ENCODE assay signal across 13 mouse cellular contexts in genomic region chr4:137870979-137871378, GRCm38 (mm10). TPM values are rescaled to one million over a fixed set of nuclear protein-coding genes. Genes with fewer than 3 reads are reported as not detected.
A peak's percentile ranks its signal among the peaks of the same experiment; 100 is the strongest.
DNase-seq lines count a peak whose midpoint lies in the region; ATAC-seq and TF ChIP-seq lines count a peak whose summit lies in the region.
"Had no signal": no experiment of that assay in that cellular context is flagged by ENCODE, and none has a peak within 500 bp of the region (broad histone marks: within the 10 kb centered on the region; RNA-seq: fewer than 3 reads in every experiment).

No protein-coding gene starts in this region.

- TF ChIP-seq EP300 in liver, postnatal 0 days (IDR thresholded peaks at IDR 0.05; ENCODE audit: low read depth) = no peak

- H3K4me3 ChIP-seq in gastrocnemius, adult 2 months = no peak overlapping the region
- H3K4me3 ChIP-seq in liver, postnatal 0 days (ENCODE audit: low read depth, low read length) = no peak overlapping the region
- no peak overlapping the region for H3K4me3 ChIP-seq in E14TG2a.4 (replicated peaks; ENCODE audit: low read length)
- peak overlapping the region; percentile 56 for H3K4me3 ChIP-seq in megakaryocyte, embryonic 14.5 days (replicated peaks)
- H3K4me3 ChIP-seq: limb, embryonic 10.5 days had no signal

- no peak overlapping the region for H3K4me2 ChIP-seq in liver, postnatal 0 days (ENCODE audit: low read depth, low read length)

- H3K9ac ChIP-seq in liver, postnatal 0 days (replicated peaks) = no peak overlapping the region

- H3K27me3 ChIP-seq in liver, postnatal 0 days (ENCODE audit: insufficient read depth, low read length) = no peaks in the 10 kb centered on the region
- peaks cover 18% of the 10 kb centered on the region; the same call in 1 of the 2 replicates for H3K27me3 ChIP-seq in E14TG2a.4 (ENCODE audit: insufficient read depth, low read length)
- peaks cover 62% of the 10 kb centered on the region for H3K27me3 ChIP-seq in megakaryocyte, embryonic 14.5 days (replicated peaks)

- intact Hi-C loops in gastrocnemius, adult 2 months (cut with DNase I) = no loop called here

- H3K36me3 ChIP-seq in liver, postnatal 0 days (replicated peaks; ENCODE audit: insufficient read depth, low read length) = no peaks in the 10 kb centered on the region
- no peaks in the 10 kb centered on the region for H3K36me3 ChIP-seq in E14TG2a.4 (ENCODE audit: insufficient read depth, low read length)
- H3K36me3 ChIP-seq in megakaryocyte, embryonic 14.5 days (replicated peaks; ENCODE audit: low read length) = no peaks in the 10 kb centered on the region

- WGBS in liver, postnatal 0 days (ENCODE audit: insufficient replicate concordance) = 71% methylated on average over 4 of the region's 4 CpGs

- peaks cover 42% of the 10 kb centered on the region for H3K4me1 ChIP-seq in liver, postnatal 0 days (ENCODE audit: insufficient read depth)
- H3K4me1 ChIP-seq in E14TG2a.4 (replicated peaks; ENCODE audit: low read depth, low read length) = peaks cover 96% of the 10 kb centered on the region
- H3K4me1 ChIP-seq in megakaryocyte, embryonic 14.5 days = peaks cover 49% of the 10 kb centered on the region

- no peak for ATAC-seq in liver, postnatal 0 days

- TF ChIP-seq CTCF in gastrocnemius, adult 2 months (IDR thresholded peaks at IDR 0.05) = peak; percentile 54
- TF ChIP-seq CTCF in liver, postnatal 0 days (IDR thresholded peaks at IDR 0.05; ENCODE audit: low read depth) = peak; percentile 68
- TF ChIP-seq CTCF in E14TG2a.4 (conservative IDR thresholded peaks at IDR 0.05; ENCODE audit: low read length) = peak; percentile 70

- no peak overlapping the region for H3K27ac ChIP-seq in gastrocnemius, adult 2 months
- H3K27ac ChIP-seq in liver, postnatal 0 days (ENCODE audit: low read depth) = no peak overlapping the region

- DNase-seq in gastrocnemius, adult 2 months = no peak
- DNase-seq in gastrocnemius, postnatal 4 days (ENCODE audit: low spot score in 2 of 2) = no peak
- no peak for DNase-seq in liver, postnatal 0 days
- no peak for DNase-seq in liver
- no peak for DNase-seq in urinary bladder, postnatal 36 days (ENCODE audit: low spot score in 2 of 2)
- DNase-seq in kidney, postnatal 10 days = no peak
- DNase-seq: cerebellum, adult 11-12 months; gastrocnemius, postnatal 10 days; spleen, adult 18-20 months; thymus, postnatal 14 days had no signal

- H3K9me3 ChIP-seq in liver, postnatal 0 days (ENCODE audit: low read length) = no peaks in the 10 kb centered on the region
- H3K9me3 ChIP-seq in E14TG2a.4 (ENCODE audit: low read length) = no peaks in the 10 kb centered on the region
- H3K9me3 ChIP-seq in megakaryocyte, embryonic 14.5 days = no peaks in the 10 kb centered on the region
- H3K9me3 ChIP-seq: limb, embryonic 10.5 days had no signal

RNA-seq across cellular contexts. Expression of gene Ece1, which starts 8.9 kb away (rescaled TPM):
- total RNA-seq in gastrocnemius, adult 2 months (2021) = 100 to 1,000 TPM in 1 of 2 experiments, 10 to 100 TPM in 1; 61.6 to 103 TPM
- total RNA-seq in gastrocnemius, postnatal 4 days (2021) = 10 to 100 TPM; 64.1 to 73.4 TPM
- polyA plus RNA-seq in liver, postnatal 0 days (2015; fragmentation: Nextera tagmentation; extraction: Ambion mirVana) = 32.9 and 35.7 TPM in 2 replicates
- 3.1 and 5.0 TPM in 2 replicates for polyA plus RNA-seq in megakaryocyte, embryonic 14.5 days (2012; ENCODE audit: insufficient read depth, low replicate concordance)
